Mouse (Mus musculus): Measurements from ENCODE around the gene Wwtr1.

Wwtr1 gene

DNA sequence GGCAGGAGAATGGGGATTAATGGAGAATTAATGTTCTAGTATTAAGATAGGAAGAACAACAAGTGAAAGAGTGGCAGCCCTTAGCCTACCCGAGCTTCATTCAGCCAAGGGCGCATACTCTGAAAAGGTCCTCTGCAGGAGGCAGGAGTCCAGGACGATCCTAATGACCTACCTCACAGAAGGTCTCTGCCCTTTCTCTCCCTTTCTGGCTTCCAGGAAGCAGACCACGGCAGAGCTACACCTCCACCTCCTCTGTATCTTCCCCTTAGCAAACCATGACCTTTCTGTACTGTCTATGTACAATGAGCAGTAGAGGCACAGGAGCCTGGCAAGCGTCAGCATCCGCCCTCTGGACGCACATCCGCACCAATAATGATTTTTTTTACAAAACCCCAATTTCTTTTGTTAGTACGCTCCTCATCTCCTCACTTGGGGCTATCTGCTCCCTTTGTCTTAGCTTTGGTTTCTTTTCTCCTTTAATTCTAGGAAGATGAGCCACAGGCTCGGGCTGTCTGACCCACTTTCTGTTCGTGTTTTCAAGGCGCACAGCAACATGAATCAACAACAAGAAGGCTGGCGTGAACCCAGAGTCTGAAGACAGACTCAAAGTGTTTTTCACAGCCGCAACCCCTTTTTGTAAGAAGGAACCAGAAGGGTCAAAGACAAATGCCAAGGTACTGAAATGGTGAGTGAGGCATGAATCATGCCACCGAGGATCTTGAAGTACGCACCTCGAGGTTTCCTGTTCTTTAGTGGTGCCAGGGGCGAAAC lies 63.7 kb downstream of the Wwtr1 start:
- DNase-seq = no peak

DNA sequence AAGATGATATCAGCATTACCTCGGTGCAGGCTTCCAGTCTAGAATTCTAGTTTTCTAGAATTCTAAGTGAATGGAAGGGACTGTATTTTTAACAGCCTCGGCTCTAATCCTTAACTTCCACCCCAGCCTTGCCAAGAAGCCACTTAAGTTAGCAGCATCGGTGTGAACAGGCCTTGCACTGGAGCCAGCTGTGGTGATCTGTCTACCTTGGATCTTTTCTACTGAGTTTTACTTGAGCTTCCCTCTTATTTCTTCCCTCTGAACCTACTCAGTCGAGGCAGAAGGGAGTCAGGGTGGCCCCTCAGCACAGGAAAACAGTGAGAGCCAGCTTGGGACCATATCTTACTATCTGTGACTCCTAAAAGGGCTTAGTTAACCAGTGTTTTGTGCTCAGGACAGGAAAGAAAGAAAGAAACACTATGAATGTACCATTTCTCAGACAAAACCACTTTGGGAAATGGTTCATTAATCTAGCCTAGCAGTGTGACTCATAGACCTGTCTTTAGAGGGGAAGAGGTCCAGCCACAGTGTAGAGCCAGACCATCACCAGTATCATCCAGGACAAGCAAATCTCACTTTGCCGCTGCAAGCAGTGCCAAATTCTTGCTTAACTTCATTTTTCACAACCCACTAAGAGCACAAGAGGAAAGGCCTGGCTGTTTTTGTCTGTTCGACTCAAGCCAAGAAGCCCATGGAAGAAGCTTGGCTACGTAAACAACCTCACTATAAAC lies 65.6 kb downstream of the Wwtr1 start:
- no peak for DNase-seq

DNA sequence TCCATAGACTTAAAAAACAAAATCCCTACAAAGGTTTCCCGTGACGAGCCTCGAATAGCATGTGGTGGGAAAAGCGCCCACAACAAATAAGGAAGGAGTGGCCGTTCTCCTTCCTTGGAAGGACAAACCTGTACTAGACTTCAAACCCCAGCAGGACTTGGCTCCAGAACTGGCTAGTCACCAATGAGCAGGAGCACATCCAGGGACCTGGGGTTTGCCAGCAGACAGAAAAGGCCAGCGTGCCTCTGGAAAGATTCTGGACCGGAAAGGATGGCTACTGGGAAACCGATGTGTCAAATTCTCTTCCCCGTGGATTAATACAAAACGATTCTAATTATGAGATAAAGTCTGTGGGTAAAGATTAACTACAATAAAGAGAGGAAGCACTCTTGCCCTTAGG lies 69.7 kb downstream of the Wwtr1 start:
- DNase-seq = no peak

DNA sequence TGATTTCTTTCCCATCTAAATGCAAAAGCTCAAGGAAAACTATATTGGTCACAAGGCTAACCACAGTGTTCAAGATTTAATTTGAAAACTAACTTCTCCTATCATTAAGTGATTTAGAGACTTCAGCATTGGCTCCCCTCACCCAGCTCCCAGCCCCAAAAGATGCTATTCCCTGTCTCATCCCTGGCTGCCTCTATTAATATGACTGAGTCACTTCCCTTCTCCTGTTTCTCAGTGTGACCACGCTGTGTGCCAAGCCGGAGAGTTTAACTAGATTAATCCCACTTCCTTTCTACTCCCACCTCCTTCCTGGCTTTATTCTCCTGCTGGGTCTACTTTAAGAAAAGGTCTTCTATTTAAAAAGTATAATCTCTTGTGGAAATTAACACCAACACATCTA lies 71.0 kb downstream of the Wwtr1 start:
- DNase-seq = no peak

DNA sequence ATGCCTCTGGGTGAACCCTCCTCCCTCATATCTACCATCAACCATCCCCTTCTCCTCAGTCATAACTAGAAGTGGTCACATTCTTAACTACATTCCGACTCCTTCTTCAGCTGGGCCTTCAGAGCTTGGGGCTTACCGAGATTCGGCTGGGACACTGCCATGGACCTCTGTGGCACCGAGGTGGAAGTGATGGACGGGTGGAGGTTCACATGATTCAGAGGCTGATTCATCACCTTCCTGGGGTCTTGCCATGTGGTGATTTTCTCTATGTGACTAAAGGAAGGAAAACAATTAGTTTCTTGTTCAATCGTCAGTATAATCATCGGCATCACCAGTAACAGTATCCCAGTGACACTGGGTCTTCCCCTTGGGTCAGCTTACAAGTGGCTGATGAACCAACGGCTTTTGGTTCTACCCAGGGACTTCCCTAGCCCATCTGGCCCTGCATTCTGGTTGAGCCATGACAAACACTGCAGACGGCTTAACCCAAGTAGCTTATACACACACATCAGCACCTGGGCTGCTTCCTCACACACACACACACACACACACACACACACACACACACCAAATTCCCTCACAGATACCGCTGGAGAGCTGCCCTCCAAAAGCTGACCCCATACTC lies 74.0 kb downstream of the Wwtr1 start:
- DNase-seq = no peak

DNA sequence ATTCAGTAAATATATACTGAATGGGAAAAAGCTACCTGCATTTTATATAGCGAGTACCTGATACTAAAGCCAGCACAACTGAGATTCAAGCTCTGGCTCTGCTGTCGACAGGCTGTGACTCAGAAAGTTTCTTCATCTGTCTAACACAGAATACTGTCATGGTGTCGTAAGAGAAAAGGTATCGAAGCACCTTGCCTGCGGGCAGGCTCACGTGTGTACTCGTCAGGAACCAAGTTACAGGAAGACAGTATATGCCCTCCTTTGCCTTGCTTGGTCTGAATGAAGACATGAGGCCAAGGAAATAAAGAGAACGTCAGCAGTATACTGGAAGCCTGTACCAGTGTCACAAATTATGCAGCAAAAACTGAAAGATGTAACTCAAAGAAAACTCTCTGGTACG lies 74.9 kb downstream of the Wwtr1 start:
- DNase-seq = no peak

DNA sequence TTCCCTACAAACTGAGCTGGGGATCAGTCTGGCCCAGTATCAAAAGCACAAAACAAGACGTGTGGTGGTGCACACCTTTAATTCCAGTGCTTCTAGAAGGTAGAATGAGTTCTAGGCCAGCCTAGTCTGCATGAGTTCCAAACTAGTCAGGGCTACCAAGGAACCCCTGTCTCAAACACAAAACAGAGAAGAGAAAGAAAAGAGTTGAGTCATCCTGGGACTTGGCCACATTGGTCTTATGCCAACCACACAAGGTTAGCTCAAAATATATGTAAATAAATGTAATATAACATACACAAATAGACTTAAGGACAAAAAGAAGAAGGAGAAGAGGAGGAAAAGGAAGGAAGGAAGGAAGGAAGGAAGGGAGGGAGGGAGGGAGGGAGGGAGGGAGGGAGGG lies 77.9 kb downstream of the Wwtr1 start:
- no peak for DNase-seq

DNA sequence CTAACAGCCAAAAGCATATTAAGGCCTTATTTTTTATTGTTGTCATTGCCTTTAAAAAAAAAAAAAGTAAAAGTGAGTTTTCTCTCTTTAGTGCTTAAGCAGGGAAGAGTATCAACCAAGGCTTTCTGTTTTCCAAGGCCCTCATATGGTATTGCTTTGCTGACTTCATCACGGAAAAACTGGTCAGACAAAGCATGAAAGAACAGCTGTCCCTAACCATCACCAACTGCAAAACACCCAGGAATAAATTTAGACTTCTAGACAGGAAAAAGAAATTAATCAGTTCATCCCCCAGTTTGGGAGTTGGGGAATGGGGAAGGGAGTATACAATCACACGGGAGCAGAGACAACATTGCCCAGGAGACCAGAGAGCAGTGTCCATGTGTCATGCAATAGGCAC lies 79.3 kb downstream of the Wwtr1 start:
- no peak for DNase-seq

DNA sequence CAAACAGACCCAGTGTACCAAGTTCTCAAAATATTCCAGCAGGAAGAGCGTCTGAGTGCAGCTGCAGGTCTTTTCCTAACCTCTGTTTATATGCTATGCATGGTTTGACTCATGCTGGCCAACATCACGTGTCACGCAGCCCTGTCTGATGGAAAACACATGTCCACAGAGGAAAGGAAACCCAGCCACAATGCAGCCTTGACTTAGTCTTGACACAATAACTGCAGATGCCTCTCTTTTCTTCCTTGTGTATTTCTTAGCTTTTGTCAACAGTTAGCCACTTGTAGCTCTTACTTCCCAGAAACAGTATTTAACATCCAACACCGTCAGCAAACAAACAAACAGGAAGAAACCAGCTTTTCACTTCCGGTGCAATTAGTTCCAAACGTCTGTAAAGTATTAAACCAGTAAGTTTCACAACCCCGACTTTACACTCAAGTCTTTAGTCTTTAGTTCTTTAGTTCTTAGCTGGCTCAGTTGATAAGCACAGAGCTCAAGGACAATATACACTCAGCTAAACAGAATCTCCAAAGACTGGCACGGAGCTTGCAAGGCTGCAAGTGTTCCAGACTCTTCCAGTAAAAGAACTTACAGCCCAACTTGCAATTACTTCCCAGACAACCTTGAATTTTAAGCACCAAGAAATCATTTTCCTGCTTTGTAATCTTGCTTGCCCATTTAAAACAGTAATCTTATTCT lies 88.1 kb downstream of the Wwtr1 start:
- DNase-seq = no peak

DNA sequence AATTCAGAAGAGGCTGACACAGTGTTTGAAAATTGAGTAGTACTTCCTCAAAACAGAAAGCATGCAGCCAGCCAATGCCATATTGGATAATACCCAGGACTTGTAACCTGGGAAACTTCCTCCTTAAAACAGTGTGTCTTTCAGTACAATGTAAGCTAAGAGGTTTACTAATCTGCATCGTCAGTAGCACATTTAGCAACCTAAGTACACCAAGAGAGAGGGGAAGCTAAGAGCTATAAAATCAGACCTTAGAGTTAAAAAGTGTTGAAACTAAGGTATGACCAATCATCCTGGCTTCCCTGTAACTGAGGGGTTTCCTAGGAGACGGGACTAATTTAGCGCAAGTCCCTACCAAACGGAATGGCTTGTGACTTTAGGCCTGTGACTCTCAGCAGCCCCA lies 89.6 kb downstream of the Wwtr1 start:
- DNase-seq = no peak

DNA sequence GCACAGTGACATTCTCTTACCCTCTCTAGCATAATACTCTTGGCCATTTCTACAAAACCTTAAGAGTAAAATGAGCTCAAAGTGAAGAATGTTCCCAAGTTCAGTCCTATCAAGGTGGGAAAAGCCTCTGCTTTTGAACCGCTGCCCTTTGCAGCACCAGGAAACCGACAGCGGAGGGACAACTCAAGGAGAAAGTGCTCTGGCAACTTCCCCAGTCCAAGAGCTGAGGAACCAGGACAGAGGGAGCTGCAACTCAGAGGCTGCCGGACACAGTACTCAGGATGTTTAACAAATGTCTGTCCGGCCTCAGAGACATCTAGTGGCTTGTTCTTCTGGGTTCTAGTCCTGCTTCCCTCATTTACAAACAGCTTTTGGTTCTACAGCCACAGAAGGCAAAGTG lies 93.7 kb downstream of the Wwtr1 start:
- no peak for DNase-seq

DNA sequence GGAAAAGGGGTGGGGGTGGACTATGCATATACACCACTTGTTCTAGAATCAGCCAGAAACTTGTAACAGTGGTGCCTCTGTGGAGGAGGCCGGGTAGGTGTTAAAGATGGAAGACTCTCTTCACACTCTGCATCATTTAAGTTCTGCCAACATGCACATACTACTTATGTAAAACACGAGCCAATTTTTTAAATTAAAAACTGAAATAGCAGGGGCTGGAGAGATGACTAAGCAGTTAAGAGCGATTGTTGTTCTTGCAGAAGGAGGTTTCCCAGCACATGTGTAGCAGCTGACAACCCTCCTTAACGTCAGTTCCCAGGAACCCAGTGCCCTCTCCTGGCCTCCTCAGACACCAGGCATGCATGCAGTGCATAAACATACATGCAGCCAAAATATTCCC lies 95.1 kb downstream of the Wwtr1 start:
- DNase-seq = no peak

DNA sequence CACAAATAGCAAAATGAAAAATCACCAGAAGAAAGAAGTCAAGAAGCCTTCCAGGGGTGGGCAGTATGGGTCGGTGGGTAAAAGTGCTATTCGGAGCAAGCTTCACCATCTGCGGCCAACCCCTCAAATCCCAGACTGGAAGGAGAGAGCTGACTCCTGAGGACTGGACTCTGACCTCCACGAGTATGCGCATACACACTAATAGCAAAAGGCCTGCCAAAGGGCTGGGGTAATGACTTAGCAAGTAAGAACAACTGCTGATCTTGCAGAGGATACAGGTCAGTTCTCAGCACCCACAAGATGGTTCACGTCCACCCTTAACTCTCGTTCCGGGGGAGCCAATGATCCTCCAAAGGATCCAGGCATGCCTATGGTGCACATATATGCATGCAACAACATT lies 101.3 kb downstream of the Wwtr1 start:
- no peak for DNase-seq

DNA sequence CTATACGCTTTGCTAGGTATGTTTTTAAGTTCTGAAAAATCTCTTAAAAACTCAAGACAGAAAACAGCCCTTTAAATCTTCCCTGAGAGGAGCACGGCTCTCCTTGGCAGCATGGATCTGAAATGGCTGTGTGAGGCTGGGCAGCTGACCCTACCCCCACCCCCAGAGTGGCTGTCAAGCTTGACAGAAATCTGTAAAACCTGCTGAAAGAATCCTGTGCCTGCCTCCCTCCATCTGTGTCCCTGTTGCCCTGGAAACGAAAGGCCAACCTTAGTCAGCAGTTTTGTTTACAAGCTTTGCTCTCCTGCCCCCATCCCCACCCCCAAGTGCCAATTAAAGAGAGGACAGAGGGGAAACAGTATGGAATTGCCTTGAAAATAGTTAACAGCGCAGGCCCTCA lies 103.3 kb downstream of the Wwtr1 start:
- no peak for DNase-seq

DNA sequence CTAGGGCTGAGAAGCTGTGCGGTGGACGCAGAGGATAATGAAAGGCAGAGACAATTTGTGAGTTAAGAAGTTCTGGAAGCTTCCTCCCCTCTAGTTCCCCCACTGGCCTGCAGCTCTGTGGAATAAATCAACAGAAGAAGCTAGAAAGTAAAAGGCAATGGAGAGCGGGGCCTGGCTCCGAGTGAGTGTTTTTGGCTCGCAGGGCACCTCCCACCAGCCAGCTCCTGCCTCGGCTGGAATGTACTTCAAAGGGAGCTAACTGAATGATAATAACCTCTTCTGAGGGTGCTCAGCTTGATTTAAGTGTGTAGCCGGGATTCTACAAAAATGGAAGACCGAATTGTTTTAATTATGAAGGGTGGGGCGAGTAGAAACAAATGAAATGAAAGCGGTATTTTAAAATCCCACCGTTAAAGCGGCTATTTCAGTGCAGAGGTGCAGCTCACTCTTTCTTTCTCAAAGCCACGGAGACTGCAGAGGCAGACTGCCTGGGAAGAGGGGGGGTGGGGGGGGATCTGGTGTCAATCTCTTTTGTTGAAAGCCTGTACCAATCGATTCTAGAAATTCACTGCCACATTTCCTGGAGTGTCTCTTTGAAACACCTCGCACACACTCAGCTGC lies 104.6 kb downstream of the Wwtr1 start:
- no peak for DNase-seq

DNA sequence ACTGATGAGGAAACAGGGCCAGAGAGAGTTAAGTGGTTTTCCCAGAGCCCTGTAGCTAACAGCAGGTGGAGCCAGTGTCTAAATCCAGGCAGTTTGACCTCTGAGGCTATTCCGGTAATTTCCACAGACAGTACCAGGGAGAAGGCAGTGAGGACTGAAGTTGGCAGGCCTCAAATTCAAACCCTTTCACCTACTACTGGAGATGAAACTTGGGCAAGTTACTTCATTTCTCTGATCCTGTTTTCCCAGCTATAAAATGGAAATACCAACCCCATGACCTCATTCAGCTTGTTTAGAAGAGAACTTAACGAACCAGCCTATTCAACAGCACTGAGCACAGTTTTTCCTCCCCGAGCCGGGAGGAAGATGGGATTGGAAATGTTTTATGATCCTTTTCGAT lies 105.4 kb downstream of the Wwtr1 start:
- DNase-seq = no peak

DNA sequence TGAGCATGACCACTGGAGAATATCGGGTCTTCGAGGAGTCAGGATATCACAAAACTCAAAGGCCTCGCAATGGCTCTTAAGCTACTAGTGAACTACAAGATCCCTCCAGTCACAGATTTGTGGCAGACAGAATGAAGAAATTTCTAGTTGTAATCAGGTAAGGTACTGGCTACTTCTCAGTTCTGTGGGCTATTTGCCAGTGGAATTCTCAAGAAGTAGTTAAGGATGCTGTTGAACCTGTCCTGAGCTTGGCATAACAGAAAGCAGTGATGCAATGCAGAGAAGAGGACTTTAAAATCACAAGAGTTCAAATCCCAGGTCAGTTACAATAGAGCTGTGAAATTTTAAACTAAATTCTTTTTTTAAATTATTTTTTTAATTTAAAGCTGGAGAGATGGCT lies 106.4 kb downstream of the Wwtr1 start:
- no peak for DNase-seq

DNA sequence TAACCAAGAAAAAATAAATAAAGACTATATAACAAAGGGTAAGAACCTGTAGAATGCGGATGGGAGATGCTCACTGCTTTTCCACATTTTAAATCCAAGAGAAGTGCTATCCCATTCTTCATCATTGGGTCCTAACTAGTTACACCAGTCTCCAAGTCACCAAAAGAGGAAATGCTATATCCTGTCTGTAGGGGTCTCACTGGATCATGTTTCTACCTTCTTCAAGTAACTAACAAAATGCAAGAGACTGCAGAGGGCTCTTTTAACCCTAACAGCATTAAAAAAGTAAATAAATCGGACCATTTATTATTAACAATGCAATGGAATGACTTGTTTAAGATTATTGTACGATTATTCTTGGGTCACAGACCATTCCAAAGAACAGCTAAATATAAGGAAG lies 109.4 kb downstream of the Wwtr1 start:
- DNase-seq = no peak

DNA sequence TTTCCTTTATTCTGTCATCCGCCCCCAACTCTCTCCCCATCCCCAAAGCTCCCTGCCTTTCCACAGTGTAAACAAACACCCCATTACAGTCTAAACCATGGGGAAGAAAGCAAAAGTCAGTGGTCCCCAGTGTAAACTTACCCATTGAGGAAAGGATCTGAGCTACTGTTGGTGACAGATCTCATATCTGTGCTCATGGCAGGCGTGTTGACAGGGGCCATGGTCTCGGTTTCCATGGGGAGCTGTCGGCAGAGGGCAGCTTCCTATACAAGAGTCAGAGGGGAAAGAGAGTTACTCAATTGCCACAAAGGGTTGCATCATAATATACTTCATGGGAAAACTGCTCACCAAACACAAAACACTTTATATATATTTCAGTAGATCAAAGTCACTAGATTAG lies 112.4 kb downstream of the Wwtr1 start:
- DNase-seq = no peak

DNA sequence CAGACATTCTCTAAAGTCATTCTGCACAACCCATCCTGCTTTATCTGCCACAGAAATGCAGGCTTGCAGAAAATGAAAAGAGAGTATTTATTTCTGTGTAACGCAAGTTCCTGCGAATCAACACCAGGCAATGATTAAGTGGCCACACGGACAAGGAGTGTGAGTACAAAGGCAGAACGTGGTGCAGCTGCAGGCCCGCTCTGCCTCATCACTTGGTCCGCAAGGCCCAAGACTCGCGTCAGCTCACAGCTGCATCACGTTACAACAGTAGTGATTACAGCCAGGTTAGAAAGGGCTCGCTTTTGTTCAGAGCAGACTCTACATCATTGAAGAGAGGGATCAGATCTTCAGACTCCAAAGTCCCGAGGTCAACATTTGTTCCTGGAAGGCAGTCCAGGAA lies 117.1 kb downstream of the Wwtr1 start:
- DNase-seq = no peak

DNA sequence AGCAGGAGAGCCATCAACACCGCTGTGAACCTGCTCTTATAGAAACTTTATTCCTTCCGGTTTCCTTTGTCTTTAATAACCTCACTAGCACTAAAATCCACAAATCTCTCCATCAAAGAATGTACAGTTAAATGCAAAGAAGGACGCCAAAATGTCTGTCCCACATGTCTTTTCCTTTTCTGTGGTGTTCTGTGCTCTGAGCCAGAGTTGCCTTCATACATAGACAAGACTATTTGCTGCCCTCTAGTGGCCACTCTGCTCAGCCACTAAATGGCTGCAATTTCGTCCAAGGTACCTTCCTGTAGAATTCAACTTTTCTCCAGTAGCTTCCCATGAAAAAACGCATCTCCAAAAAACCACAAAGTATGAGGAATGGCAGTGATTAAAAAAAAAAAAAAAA lies 127.3 kb downstream of the Wwtr1 start:
- DNase-seq = peak; percentile 28

DNA sequence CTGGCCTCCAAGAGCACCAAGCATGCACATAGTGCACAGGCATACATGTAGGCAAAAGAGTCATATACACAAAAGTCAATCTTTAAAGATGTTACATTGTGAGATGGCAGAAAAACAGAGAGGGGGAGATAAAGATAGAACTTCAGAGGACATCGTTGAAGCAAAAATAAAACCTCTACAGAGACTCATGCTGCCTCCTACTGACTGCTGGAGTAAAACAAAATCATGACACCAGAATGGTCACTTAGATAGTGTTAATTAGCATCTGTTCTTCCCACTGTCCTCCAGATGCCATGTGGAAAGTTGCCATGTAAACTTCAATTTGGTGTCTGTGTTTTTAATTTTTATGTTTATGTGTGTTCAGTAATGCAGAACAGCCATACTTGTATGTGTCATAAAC lies 127.8 kb downstream of the Wwtr1 start:
- DNase-seq = no peak

DNA sequence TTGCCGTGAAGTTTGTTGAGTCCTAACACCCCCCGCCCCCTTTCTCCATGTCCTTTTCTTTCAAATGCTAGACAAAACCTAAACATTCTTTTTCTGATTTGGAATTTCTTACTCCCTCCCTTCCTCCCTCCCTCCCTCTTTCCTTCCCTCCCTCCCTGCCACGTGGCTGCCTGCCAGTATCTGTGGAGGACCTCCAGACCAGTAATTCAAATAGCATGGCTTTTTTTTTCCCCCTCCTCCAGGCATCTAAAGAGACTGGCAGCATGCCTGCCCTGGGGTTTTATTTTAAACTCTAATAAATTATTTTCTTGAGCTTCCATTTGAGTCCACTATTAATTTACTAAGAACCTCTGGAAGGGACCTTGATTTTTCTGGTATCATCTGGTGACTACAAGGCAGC lies 130.0 kb downstream of the Wwtr1 start:
- DNase-seq = no peak

Data from thymus, postnatal 14 days (tissue).